Mouse (Mus musculus) thymus, adult 2 months (tissue): ENCODE measurements around the gene Lypd6b.

Source experiments
- CTCF ChIP-seq: fragments of 200-500 bp; IDR thresholded peaks from 2 replicates; pipeline ENCODE4 v1.5.1; 2012; ENCODE audit warnings: mild to moderate bottlenecking, control low read depth, low read length, moderate library complexity, borderline replicate concordance; ENCODE audit not compliant: control insufficient read depth, poor library complexity, insufficient read depth; ENCODE audit errors: extremely low read depth
- POLR2A ChIP-seq: fragments of 200-500 bp; IDR thresholded peaks from 2 replicates; pipeline ENCODE4 v1.6.1; 2012; ENCODE audit warnings: mild to moderate bottlenecking, low read length, control low read depth, moderate library complexity; ENCODE audit not compliant: control insufficient read depth, poor library complexity, insufficient read depth; ENCODE audit errors: extremely low read depth

GRCm38 (mm10) chr2:49860219-49860962 lies 72.9 kb downstream of the Lypd6b start:
- TF ChIP-seq POLR2A (no peak), CTCF (no peak)
